20 mouse cellular contexts compared by ENCODE assay signal in genomic region chr9:29721461-29721860, GRCm38 (mm10).
"Had no signal": no experiment of that assay in that cellular context is flagged by ENCODE, and none has a peak within 500 bp of the region (broad histone marks: within the 10 kb centered on the region; RNA-seq: fewer than 3 reads in every experiment).

No protein-coding gene starts in this region.

- H3K4me1 ChIP-seq: limb, embryonic 10.5 days; limb, embryonic 13.5 days; liver, embryonic 12.5 days; liver, embryonic 15.5 days; lung, embryonic 15.5 days; megakaryocyte, embryonic 14.5 days had no signal

- H3K4me2 ChIP-seq: limb, embryonic 13.5 days; liver, embryonic 12.5 days; liver, embryonic 15.5 days; lung, embryonic 15.5 days; midbrain, embryonic 12.5 days had no signal

- H3K4me3 ChIP-seq: limb, embryonic 10.5 days; limb, embryonic 13.5 days; liver, embryonic 12.5 days; liver, embryonic 15.5 days; lung, embryonic 15.5 days; megakaryocyte, embryonic 14.5 days; midbrain, embryonic 12.5 days; myocyte had no signal

- H3K9me3 ChIP-seq: limb, embryonic 10.5 days; limb, embryonic 13.5 days; liver, embryonic 12.5 days; liver, embryonic 15.5 days; lung, embryonic 15.5 days; midbrain, embryonic 12.5 days had no signal

- H3K36me3 ChIP-seq: limb, embryonic 10.5 days; limb, embryonic 13.5 days; liver, embryonic 12.5 days; liver, embryonic 15.5 days; lung, embryonic 15.5 days; midbrain, embryonic 12.5 days had no signal

- DNase-seq: kidney, adult 2 months; kidney, postnatal 14 days; kidney, postnatal 4 days; liver; lung, adult 18-20 months; lung, postnatal 10 days; lung, postnatal 36 days; thymus, adult 2 months; thymus, postnatal 14 days; thymus, postnatal 4 days had no signal

- H3K27ac ChIP-seq: limb, embryonic 10.5 days; limb, embryonic 13.5 days; liver, embryonic 12.5 days; liver, embryonic 15.5 days; lung, embryonic 15.5 days; midbrain, embryonic 12.5 days; stomach, postnatal 0 days had no signal

- ATAC-seq: intestine, postnatal 0 days; liver, embryonic 12.5 days had no signal

- H3K27me3 ChIP-seq: limb, embryonic 13.5 days; liver, embryonic 12.5 days; liver, embryonic 15.5 days; lung, embryonic 15.5 days; megakaryocyte, embryonic 14.5 days; midbrain, embryonic 12.5 days had no signal

- H3K9ac ChIP-seq: limb, embryonic 13.5 days; liver, embryonic 12.5 days; liver, embryonic 15.5 days; lung, embryonic 15.5 days; midbrain, embryonic 12.5 days had no signal
